Mouse (Mus musculus): Measurements from ENCODE around the gene Sirpb1c.
"Not testable (repeated sequence)": the region's sequence is repeated elsewhere in the genome, so short reads cannot be mapped to it uniquely, and the experiment has no call there.

Gene Sirpb1c

DNA sequence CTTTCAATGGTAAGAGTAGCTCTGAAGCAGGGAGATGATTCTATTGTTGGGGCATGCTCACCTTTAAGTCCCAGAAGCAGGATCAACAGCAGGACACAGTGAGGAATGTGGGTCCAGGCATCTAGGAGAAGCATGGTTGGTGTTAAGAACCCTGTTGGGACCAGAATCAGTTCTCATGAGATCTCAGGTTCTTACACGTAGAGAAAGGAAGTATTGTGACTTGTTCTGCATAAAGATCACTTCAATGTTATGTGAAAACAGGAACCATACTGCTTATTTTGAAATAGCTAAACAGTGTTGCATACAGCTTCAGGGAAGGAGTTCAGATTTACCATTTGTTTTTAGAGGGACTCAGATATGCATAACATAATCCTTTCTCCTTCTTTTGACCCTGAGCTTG lies at the start of gene Sirpb1c:
Gene Sirpb1c (minus strand): TSS at position 249 of the 400 bp plus-strand sequence.
- DNase-seq: not testable (repeated sequence)

GRCm38 (mm10) chr3:15886380-15886779 lies 38.1 kb upstream of the Sirpb1c start:
- no peak for DNase-seq

- DNase-seq: not testable (repeated sequence)
Measured at GRCm38 (mm10) chr3:15855773-15856172, 7.4 kb upstream of the Sirpb1c start.

GRCm38 (mm10) chr3:15849922-15850321 lies 1.6 kb upstream of the Sirpb1c start:
- DNase-seq: no peak

GRCm38 (mm10) chr3:15847332-15848047 lies 838 bp downstream of the Sirpb1c start:
- no peak for DNase-seq

DNA sequence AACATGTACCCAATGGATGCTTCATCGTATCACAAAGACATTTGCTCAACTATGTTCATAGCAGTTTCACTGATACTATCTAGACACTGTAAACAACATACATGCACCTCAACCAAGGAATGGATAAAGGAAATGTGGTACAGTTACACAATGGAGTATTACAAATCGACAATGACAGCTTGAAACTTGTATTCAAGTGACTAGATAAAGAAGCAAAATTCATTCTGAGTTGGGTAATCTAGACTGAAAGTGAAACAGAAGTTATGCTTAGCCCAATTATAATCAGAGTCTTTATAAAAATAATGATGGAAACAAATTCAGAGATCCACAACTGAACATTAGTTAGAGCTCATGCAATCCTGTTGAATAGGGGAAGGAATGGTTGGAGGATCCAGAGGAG lies 74.7 kb downstream of the Sirpb1c start:
- not testable (repeated sequence) for DNase-seq

All from lung, adult 18-20 months (tissue).